ENCODE assay signal across 33 mouse cellular contexts in the genomic region with DNA sequence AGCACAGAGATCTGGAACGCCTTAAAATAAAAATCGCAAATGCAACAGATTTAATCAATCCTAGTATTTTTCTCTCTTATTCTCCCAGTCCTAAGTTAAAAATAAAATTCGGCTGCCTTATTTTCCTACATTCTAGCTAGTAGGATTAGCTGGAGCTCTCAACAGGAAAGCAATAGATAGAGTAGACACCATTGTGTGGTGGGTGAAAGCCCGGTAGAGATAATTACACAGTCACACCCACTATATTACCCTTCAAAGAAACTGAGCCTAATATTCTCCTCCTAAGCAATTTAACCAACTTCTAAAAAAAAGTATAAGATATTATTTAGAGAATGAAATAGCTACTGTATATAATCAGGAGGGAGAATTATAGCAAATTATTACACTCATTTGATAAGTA.
"Had no signal": no experiment of that assay in that cellular context is flagged by ENCODE, and none has a peak within 500 bp of the region (broad histone marks: within the 10 kb centered on the region; RNA-seq: fewer than 3 reads in every experiment).

No protein-coding gene starts in this region.

- H3K36me3 ChIP-seq: limb, embryonic 10.5 days; limb, embryonic 12.5 days; limb, embryonic 13.5 days; limb, embryonic 15.5 days; liver, embryonic 12.5 days; liver, embryonic 13.5 days; liver, embryonic 15.5 days; lung, embryonic 15.5 days; midbrain, embryonic 10.5 days; midbrain, embryonic 12.5 days; midbrain, embryonic 13.5 days; midbrain, embryonic 15.5 days; neural tube, embryonic 12.5 days; neural tube, embryonic 13.5 days had no signal

- H3K9me3 ChIP-seq: limb, embryonic 10.5 days; limb, embryonic 12.5 days; limb, embryonic 13.5 days; limb, embryonic 15.5 days; liver, embryonic 12.5 days; liver, embryonic 13.5 days; liver, embryonic 15.5 days; lung, embryonic 15.5 days; megakaryocyte, embryonic 14.5 days; midbrain, embryonic 10.5 days; midbrain, embryonic 12.5 days; midbrain, embryonic 13.5 days; midbrain, embryonic 15.5 days; neural tube, embryonic 12.5 days; neural tube, embryonic 13.5 days had no signal

- H3K4me1 ChIP-seq: limb, embryonic 10.5 days; limb, embryonic 12.5 days; limb, embryonic 13.5 days; limb, embryonic 15.5 days; liver, embryonic 12.5 days; liver, embryonic 13.5 days; liver, embryonic 15.5 days; lung, embryonic 15.5 days; midbrain, embryonic 10.5 days; midbrain, embryonic 13.5 days; midbrain, embryonic 15.5 days; neural tube, embryonic 12.5 days had no signal

- H3K9ac ChIP-seq: limb, embryonic 12.5 days; limb, embryonic 13.5 days; limb, embryonic 15.5 days; liver, embryonic 12.5 days; liver, embryonic 13.5 days; liver, embryonic 14.5 days; liver, embryonic 15.5 days; liver, postnatal 0 days; lung, embryonic 14.5 days; lung, embryonic 15.5 days; midbrain, embryonic 12.5 days; midbrain, embryonic 13.5 days; midbrain, embryonic 15.5 days; neural tube, embryonic 12.5 days; neural tube, embryonic 13.5 days had no signal

- H3K4me3 ChIP-seq: limb, embryonic 10.5 days; limb, embryonic 12.5 days; limb, embryonic 13.5 days; limb, embryonic 15.5 days; liver, embryonic 12.5 days; liver, embryonic 13.5 days; liver, embryonic 15.5 days; lung, embryonic 15.5 days; megakaryocyte, embryonic 14.5 days; midbrain, embryonic 10.5 days; midbrain, embryonic 12.5 days; midbrain, embryonic 13.5 days; midbrain, embryonic 15.5 days; myocyte; neural tube, embryonic 12.5 days; neural tube, embryonic 13.5 days had no signal

- H3K27me3 ChIP-seq: limb, embryonic 12.5 days; limb, embryonic 13.5 days; limb, embryonic 15.5 days; liver, embryonic 12.5 days; liver, embryonic 13.5 days; liver, embryonic 15.5 days; lung, embryonic 15.5 days; megakaryocyte, embryonic 14.5 days; midbrain, embryonic 12.5 days; midbrain, embryonic 13.5 days; midbrain, embryonic 15.5 days; neural tube, embryonic 12.5 days; neural tube, embryonic 13.5 days had no signal

- ATAC-seq: liver, embryonic 12.5 days; liver, postnatal 0 days; lung, postnatal 0 days; midbrain, embryonic 13.5 days; midbrain, embryonic 15.5 days; midbrain, embryonic 16.5 days had no signal

- DNase-seq: left cerebral cortex, postnatal 4 days; liver; liver, embryonic 13.5 days; liver, postnatal 0 days; lung, adult 18-20 months; lung, adult 2 months; lung, embryonic 14.5 days; lung, postnatal 10 days; lung, postnatal 14 days; lung, postnatal 36 days; lung, postnatal 4 days; midbrain, embryonic 14.5 days had no signal

- H3K4me2 ChIP-seq: limb, embryonic 12.5 days; limb, embryonic 13.5 days; limb, embryonic 15.5 days; liver, embryonic 11.5 days; liver, embryonic 12.5 days; liver, embryonic 13.5 days; liver, embryonic 15.5 days; lung, embryonic 14.5 days; lung, embryonic 15.5 days; midbrain, embryonic 11.5 days; midbrain, embryonic 12.5 days; midbrain, embryonic 13.5 days; midbrain, embryonic 15.5 days; neural tube, embryonic 12.5 days; neural tube, embryonic 13.5 days had no signal

- H3K27ac ChIP-seq: limb, embryonic 10.5 days; limb, embryonic 12.5 days; limb, embryonic 13.5 days; limb, embryonic 15.5 days; liver, embryonic 12.5 days; liver, embryonic 13.5 days; liver, embryonic 14.5 days; liver, embryonic 15.5 days; lung, embryonic 15.5 days; macrophage; midbrain, embryonic 10.5 days; midbrain, embryonic 12.5 days; midbrain, embryonic 13.5 days; midbrain, embryonic 15.5 days; neural tube, embryonic 12.5 days; neural tube, embryonic 13.5 days had no signal
